Mouse (Mus musculus) spleen, embryonic (tissue): Measurements from ENCODE around the gene Ak3.

Source experiments
- CTCF ChIA-PET: fragments of 350-600 bp; sonication (Branson Sonifier 250); formaldehyde crosslinking; loops from one replicate; lab custom pipeline; 2022; lab: Charles Lee

The Ak3 gene

GRCm38 (mm10) chr19:29047334-29048170 is at the start of gene Ak3:
Gene Ak3, minus strand, starts transcription at chr19:29047961.
- CTCF ChIA-PET: interaction anchor here (0.7 to 1.1 kb wide), 4 partner anchors 10 to 59 kb away, joined by 3 to 4 read pairs (median 3); partner anchors contain the start of gene Cdc37l1

- CTCF ChIA-PET: no interaction called here
These were observed 44.4 kb upstream of the Ak3 start for GRCm38 (mm10) chr19:29092194-29092593.

GRCm38 (mm10) chr19:29088628-29089027 is 40.9 kb upstream of the Ak3 start:
- CTCF ChIA-PET: no interaction called here

- CTCF ChIA-PET: no interaction called here
These were observed 27.0 kb upstream of the Ak3 start for GRCm38 (mm10) chr19:29074802-29075201.

GRCm38 (mm10) chr19:29069195-29069594 is 21.4 kb upstream of the Ak3 start:
- CTCF ChIA-PET: interaction anchor here (0.7 kb wide), 1 partner anchor 367 kb away, joined by 4 read pairs; no protein-coding TSS in a partner anchor

- CTCF ChIA-PET: no interaction called here
These were observed 19.3 kb upstream of the Ak3 start for GRCm38 (mm10) chr19:29066981-29067471.

- CTCF ChIA-PET: no interaction called here
These were observed 16.8 kb upstream of the Ak3 start for GRCm38 (mm10) chr19:29064451-29065102.

- CTCF ChIA-PET: interaction anchor here (0.7 kb wide), 1 partner anchor 321 kb away, joined by 3 read pairs; no protein-coding TSS in a partner anchor
These were observed 16.0 kb upstream of the Ak3 start for GRCm38 (mm10) chr19:29063577-29064363.

GRCm38 (mm10) chr19:29063009-29063408 is 15.2 kb upstream of the Ak3 start:
- CTCF ChIA-PET: interaction anchor here (0.7 kb wide), 1 partner anchor 321 kb away, joined by 3 read pairs; no protein-coding TSS in a partner anchor

- CTCF ChIA-PET: no interaction called here
These were observed 12.5 kb upstream of the Ak3 start for GRCm38 (mm10) chr19:29060299-29060698.

GRCm38 (mm10) chr19:29059688-29060087 is 11.9 kb upstream of the Ak3 start:
- CTCF ChIA-PET: no interaction called here

GRCm38 (mm10) chr19:29058741-29059140 is 11.0 kb upstream of the Ak3 start:
- CTCF ChIA-PET: no interaction called here

- CTCF ChIA-PET: no interaction called here
These were observed 7.7 kb upstream of the Ak3 start for GRCm38 (mm10) chr19:29055469-29055868.

GRCm38 (mm10) chr19:29054594-29054993 is 6.8 kb upstream of the Ak3 start:
- CTCF ChIA-PET: no interaction called here

GRCm38 (mm10) chr19:29052786-29053185 is 5.0 kb upstream of the Ak3 start:
- CTCF ChIA-PET: no interaction called here

GRCm38 (mm10) chr19:29050186-29050980 is 2.6 kb upstream of the Ak3 start:
- CTCF ChIA-PET: no interaction called here

GRCm38 (mm10) chr19:29049401-29050075 is 1.8 kb upstream of the Ak3 start:
- CTCF ChIA-PET: no interaction called here

- CTCF ChIA-PET: interaction anchor here (0.9 kb wide), 1 partner anchor 58 kb away, joined by 4 read pairs; no protein-coding TSS in a partner anchor
These were observed 814 bp downstream of the Ak3 start for GRCm38 (mm10) chr19:29046961-29047333.

- CTCF ChIA-PET: no interaction called here
These were observed 1.7 kb downstream of the Ak3 start for GRCm38 (mm10) chr19:29045956-29046650.

- CTCF ChIA-PET: no interaction called here
These were observed 2.4 kb downstream of the Ak3 start for GRCm38 (mm10) chr19:29045369-29045768.
